Mouse (Mus musculus) lung, postnatal 0 days (tissue): ENCODE measurements around the gene 9130019O22Rik.

ENCODE experiments used
- CTCF ChIP-seq: IDR thresholded peaks from 2 replicates; pipeline ENCODE4 v1.5.1; 2016; ENCODE audit warnings: antibody characterized with exemption, mild to moderate bottlenecking
- EP300 ChIP-seq: IDR thresholded peaks from 2 replicates; pipeline ENCODE4 v1.6.1; 2016; ENCODE audit warnings: antibody characterized with exemption, mild to moderate bottlenecking, control low read depth

DNA sequence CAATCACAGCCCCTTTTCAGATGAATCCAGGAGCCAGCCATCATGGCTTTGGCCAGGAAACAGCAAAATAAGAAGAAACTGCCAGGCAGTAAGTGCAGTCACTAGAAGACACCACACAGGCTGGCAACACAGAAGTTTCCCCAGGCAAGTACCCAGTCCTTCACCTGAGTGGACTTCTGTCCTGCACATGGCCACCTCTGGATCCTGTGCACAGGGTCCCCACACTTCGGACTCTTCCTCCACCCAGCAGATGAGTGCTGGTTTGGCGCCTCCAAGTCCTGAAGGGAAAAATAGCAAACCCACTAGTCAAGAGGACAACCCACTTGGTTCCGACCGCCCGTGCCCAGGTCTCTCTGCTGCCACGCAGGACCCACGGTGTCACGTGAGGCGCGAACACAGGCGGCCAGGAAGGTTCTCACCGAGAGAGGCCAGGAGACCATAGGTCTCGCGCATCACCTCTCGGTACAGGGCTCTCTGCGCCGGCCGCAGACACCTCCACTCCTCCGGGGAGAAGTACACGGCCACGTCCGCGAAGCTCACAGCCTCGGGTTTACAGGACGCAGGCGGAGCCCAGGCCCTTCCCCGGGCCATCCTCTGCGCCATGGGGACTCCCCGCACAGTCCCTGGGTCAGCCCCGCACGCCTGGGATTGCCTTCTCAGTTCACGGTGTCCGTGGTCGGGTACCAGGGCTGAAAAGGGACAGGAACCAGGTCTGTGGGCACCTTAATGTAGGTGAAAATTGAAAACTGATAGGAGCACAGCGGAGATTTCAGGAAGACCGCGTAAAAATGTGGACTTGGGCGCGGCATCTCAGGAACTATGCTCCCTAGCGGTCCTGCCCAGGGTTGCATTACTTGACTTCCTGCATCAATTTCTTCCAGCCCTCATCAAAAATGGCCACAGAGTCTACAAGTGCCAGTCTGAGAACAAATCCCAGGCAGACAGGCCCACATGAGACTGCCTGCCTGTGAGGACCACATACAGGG lies 19.3 kb upstream of the 9130019O22Rik start, which contains the start of gene Zfp764:
- 0 out of 2 replicates have a peak, but pooled peaks have one; percentile 19 for TF ChIP-seq EP300
- TF ChIP-seq CTCF, result peak; percentile 87
